Mouse (Mus musculus) lung, embryonic 14.5 days (tissue): Measurements from ENCODE around the gene Ncoa3. TPM values are rescaled to one million over a fixed set of nuclear protein-coding genes. Genes with fewer than 3 reads are reported as not detected.
A peak's percentile ranks its signal among the peaks of the same experiment; 100 is the strongest.

Experiments
- ATAC-seq: fragments of 200-750 bp; cut with Nextera tagmentation; 2 replicates; pipeline ENCODE4 v1.8.0; 2017; ENCODE audit warnings: mild to moderate bottlenecking, moderate TSS enrichment, moderate library complexity; ENCODE audit not compliant: insufficient read depth
- DNase-seq: peaks from one replicate; pipeline ENCODE4 v3.0.0-alpha.2; 2015
- H3K27ac ChIP-seq: fragments of 300-500 bp; sonication (generic); 2 replicates; pipeline ENCODE4 v1.5.1; 2014; ENCODE audit warnings: low read depth, mild to moderate bottlenecking, moderate library complexity
- H3K27me3 ChIP-seq: fragments of 300-500 bp; sonication (generic); 2 replicates; pipeline ENCODE4 v1.6.1; 2014; ENCODE audit warnings: low read length, control low read depth; ENCODE audit not compliant: insufficient read depth
- H3K36me3 ChIP-seq: fragments of 300-500 bp; sonication (generic); 2 replicates; pipeline ENCODE4 v1.6.1; 2014; ENCODE audit warnings: control low read depth; ENCODE audit not compliant: insufficient read depth
- H3K4me1 ChIP-seq: fragments of 300-500 bp; sonication (generic); 2 replicates; pipeline ENCODE4 v1.6.1; 2014; ENCODE audit warnings: antibody characterized with exemption, control low read depth; ENCODE audit not compliant: insufficient read depth
- H3K4me2 ChIP-seq: fragments of 300-500 bp; sonication (generic); 2 replicates; pipeline ENCODE4 v1.6.1; 2014; ENCODE audit warnings: mild to moderate bottlenecking
- H3K4me3 ChIP-seq: fragments of 300-500 bp; sonication (generic); 2 replicates; pipeline ENCODE4 v1.5.1; 2014; ENCODE audit warnings: low read depth, low read length
- H3K9ac ChIP-seq: fragments of 300-500 bp; sonication (generic); 2 replicates; pipeline ENCODE4 v1.6.1; 2014
- H3K9me3 ChIP-seq: fragments of 300-500 bp; sonication (generic); 2 replicates; pipeline ENCODE4 v1.6.1; 2016; ENCODE audit warnings: low read depth, low read length, control low read depth
- CTCF ChIP-seq: IDR thresholded peaks from 2 replicates; pipeline ENCODE4 v1.5.1; 2016; ENCODE audit warnings: antibody characterized with exemption, low read depth
- WGBS: fragments of 180-500 bp; shearing (Covaris S2); extraction: QIAGEN DNeasy Blood & Tissue Kit; methylation state at CpG from one replicate; pipeline ENCODE4 v1.1.7; 2014; 5-methylcytosine and 5-hydroxymethylcytosine counted together
- polyA plus RNA-seq: library from polyadenylated mRNA; unstranded; fragments of >200 nt; fragmentation: Nextera tagmentation; extraction: Ambion mirVana; gene quantifications from 2 replicates; pipeline ENCODE4 v1.2.1, GENCODE M21; 2014

The Ncoa3 gene
- polyA plus RNA-seq, 1 experiment from 2014 or later, result 17.4 TPM

DNA sequence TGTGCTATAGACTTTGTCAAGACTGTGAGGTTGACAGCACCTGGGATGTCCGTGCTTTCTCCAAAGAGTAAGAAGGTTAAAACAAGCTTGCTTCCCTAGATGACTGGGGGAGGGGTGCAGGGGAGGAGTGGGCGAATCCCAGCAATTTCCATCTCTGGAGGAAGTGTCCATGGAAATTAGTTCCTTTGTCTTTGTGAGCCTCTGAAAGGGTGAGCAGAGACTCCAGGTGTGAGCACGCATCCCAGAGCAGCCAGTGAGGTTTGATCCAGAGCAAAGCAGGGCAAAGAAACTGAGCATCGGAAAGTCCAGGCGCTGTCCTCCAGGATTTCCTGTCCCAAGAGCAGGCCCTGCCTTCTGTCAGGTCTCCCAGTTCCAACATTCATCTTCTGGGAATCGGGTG, 81.9 kb downstream of the Ncoa3 start:
- DNase-seq (no peak), ATAC-seq (no peak)
- Histone ChIP-seq H3K27ac (no peak overlapping the region), H3K9me3 (no peaks in the 10 kb centered on the region), H3K4me1 (no peaks in the 10 kb centered on the region), H3K36me3 (peaks cover 43% of the 10 kb centered on the region), H3K4me3 (no peak overlapping the region), H3K4me2 (no peak overlapping the region), H3K27me3 (no peaks in the 10 kb centered on the region), H3K9ac (no peak overlapping the region)
- TF ChIP-seq CTCF, result no peak
- 63% methylated on average over 6 of the region's 6 CpGs for WGBS

- 0 out of 2 replicates have a peak, but pooled peaks cover 4% of the 10 kb centered on the region for H3K4me1 ChIP-seq
- WGBS, result 89% methylated on average over 9 of the region's 9 CpGs
- ATAC-seq (no peak), DNase-seq (no peak)
- H3K9ac ChIP-seq, result no peak overlapping the region
- H3K27me3 ChIP-seq, result no peaks in the 10 kb centered on the region
- H3K4me3 ChIP-seq, result no peak overlapping the region
- H3K27ac ChIP-seq, result no peak overlapping the region
- H3K36me3 ChIP-seq, result peaks cover 14% of the 10 kb centered on the region; the same call in 1 of the 2 replicates
- TF ChIP-seq CTCF, result no peak
- H3K9me3 ChIP-seq, result no peaks in the 10 kb centered on the region
- no peak overlapping the region for H3K4me2 ChIP-seq
Measured at GRCm38 (mm10) chr2:166077371-166077770, 84.9 kb downstream of the Ncoa3 start.

DNA sequence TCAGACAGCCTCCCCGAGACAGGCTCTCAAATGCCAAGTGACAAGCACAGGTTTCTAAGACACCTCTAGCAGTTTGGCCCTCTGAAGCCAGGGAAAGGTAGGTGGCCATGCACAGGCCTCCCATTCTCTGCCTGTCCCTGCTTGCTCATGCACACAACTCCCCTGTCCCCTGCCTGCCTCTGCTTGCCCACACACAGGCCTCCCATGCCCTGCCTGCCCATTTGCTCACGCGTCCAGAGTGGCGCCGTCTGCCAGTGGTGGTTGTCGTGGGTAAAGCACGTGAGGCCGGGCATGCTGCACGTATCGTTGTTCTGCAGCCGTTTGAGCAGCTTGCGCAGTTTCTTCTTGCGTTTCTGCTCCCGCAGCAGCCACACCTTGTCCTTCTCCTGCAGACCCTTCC, 86.8 kb downstream of the Ncoa3 start:
- H3K36me3 ChIP-seq, result peaks cover 3% of the 10 kb centered on the region; the same call in 1 of the 2 replicates
- H3K4me2 ChIP-seq, result no peak overlapping the region
- no peaks in the 10 kb centered on the region for H3K9me3 ChIP-seq
- no peak overlapping the region for H3K9ac ChIP-seq
- no peak; the same call in 1 of the 2 replicates for TF ChIP-seq CTCF
- 93% methylated on average over 14 of the region's 14 CpGs for WGBS
- no peak overlapping the region for H3K27ac ChIP-seq
- H3K4me3 ChIP-seq, result no peak overlapping the region
- DNase-seq (no peak), ATAC-seq (no peak)
- H3K4me1 ChIP-seq, result 0 out of 2 replicates have a peak, but pooled peaks cover 4% of the 10 kb centered on the region
- H3K27me3 ChIP-seq, result no peaks in the 10 kb centered on the region

- Histone ChIP-seq H3K27ac (peak overlapping the region; percentile 77; the same call in 1 of the 2 replicates), H3K9me3 (no peaks in the 10 kb centered on the region), H3K36me3 (peaks cover 3% of the 10 kb centered on the region; the same call in 1 of the 2 replicates), H3K9ac (0 out of 2 replicates have a peak overlapping the region, but pooled peaks have one; percentile 5), H3K4me1 (0 out of 2 replicates have a peak, but pooled peaks cover 4% of the 10 kb centered on the region), H3K4me2 (peak overlapping the region; percentile 41; the same call in 1 of the 2 replicates), H3K27me3 (no peaks in the 10 kb centered on the region), H3K4me3 (no peak overlapping the region)
- DNase-seq (peak; percentile 82), ATAC-seq (peak; percentile 73)
- WGBS, result 48% methylated on average over 17 of the region's 17 CpGs
- no peak for TF ChIP-seq CTCF
Measured at GRCm38 (mm10) chr2:166079961-166080885, 87.8 kb downstream of the Ncoa3 start.

DNA sequence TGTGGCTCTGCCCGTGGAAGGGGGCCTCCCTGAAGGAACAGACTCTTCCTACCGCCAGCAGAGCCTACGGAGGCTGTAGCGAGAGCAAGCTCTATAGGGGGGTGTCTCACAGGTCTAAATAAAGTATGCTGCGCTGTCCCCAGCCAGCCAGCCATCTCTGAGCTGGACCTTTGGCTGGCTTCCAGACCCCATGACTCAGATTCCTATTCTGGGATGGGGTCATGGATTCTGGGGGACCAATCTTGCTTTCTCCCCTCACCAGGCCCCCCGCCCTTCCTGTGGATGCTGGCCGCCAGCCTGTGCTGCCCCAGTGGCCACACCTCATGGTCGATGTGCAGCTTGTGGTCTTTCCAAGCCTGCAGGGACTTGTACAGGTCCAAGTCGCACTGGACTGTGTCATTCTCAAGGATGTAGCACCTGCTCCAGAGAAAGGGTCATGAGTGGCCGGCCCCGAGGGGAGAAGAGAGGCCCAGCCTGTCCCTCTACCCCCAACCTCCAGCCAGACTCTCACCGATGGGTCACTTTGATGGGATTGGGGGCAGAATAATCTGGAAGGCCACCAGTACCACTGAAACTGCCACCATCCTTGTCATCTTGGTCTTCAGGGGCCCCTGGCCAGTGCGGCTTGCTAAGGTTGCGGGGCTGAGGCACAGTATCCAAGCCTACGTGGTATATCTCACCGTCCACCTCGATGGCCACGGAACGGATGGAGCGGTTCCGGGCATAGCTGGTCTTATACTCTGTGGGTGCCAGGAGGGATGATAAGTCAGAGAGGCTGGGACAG, 88.7 kb downstream of the Ncoa3 start:
- Histone ChIP-seq H3K4me1 (0 out of 2 replicates have a peak, but pooled peaks cover 4% of the 10 kb centered on the region), H3K9ac (0 out of 2 replicates have a peak overlapping the region, but pooled peaks have one; percentile 5), H3K4me2 (peak overlapping the region; percentile 41; the same call in 1 of the 2 replicates), H3K36me3 (peaks cover 6% of the 10 kb centered on the region; the same call in 1 of the 2 replicates), H3K9me3 (no peaks in the 10 kb centered on the region), H3K27ac (peak overlapping the region; percentile 77; the same call in 1 of the 2 replicates), H3K27me3 (no peaks in the 10 kb centered on the region), H3K4me3 (no peak overlapping the region)
- no peak for TF ChIP-seq CTCF
- WGBS, result 76% methylated on average over 21 of the region's 21 CpGs
- DNase-seq, result peak; percentile 66
- ATAC-seq, result peak; percentile 5; the same call in 1 of the 2 replicates

- Histone ChIP-seq H3K4me2 (no peak overlapping the region), H3K27ac (no peak overlapping the region), H3K4me3 (no peak overlapping the region), H3K4me1 (0 out of 2 replicates have a peak, but pooled peaks cover 4% of the 10 kb centered on the region), H3K9ac (no peak overlapping the region), H3K27me3 (no peaks in the 10 kb centered on the region), H3K36me3 (peaks cover 11% of the 10 kb centered on the region; the same call in 1 of the 2 replicates), H3K9me3 (no peaks in the 10 kb centered on the region)
- peak; percentile 84 for DNase-seq
- TF ChIP-seq CTCF, result peak; percentile 89
- no peak for ATAC-seq
- 48% methylated on average over 5 of the region's 5 CpGs for WGBS
Measured at GRCm38 (mm10) chr2:166082193-166082592, 89.8 kb downstream of the Ncoa3 start.
